Mouse (Mus musculus): ENCODE data around the gene Htra2. TPM values are rescaled to one million over a fixed set of nuclear protein-coding genes. Genes with fewer than 3 reads are reported as not detected.
A peak's percentile ranks its signal among the peaks of the same experiment; 100 is the strongest.

The Htra2 gene
- polyA plus RNA-seq, 1 experiment from 2014 or later: 68.5 TPM

- no peak overlapping the region for H3K4me3 ChIP-seq (replicated peaks; ENCODE audit: low read depth, low read length)
- H3K4me1 ChIP-seq (replicated peaks; ENCODE audit: insufficient read depth, low read length): no peaks in the 10 kb centered on the region
- no peak for TF ChIP-seq CTCF (IDR thresholded peaks at IDR 0.05; ENCODE audit: low read depth)
- ATAC-seq (replicated peaks; ENCODE audit: low FRiP score, low read depth) (peak; percentile 43; the same call in 1 of the 2 replicates), DNase-seq (ENCODE audit: low spot score) (no peak)
- 43% methylated on average over 4 of the region's 4 CpGs for WGBS
- no peaks in the 10 kb centered on the region for H3K27me3 ChIP-seq (ENCODE audit: insufficient read depth, low read length)
- H3K36me3 ChIP-seq (ENCODE audit: insufficient read depth, low read length): no peaks in the 10 kb centered on the region
- H3K9me3 ChIP-seq (replicated peaks; ENCODE audit: low read length): no peaks in the 10 kb centered on the region
- no peak overlapping the region for H3K9ac ChIP-seq (ENCODE audit: low read depth, low read length)
- H3K4me2 ChIP-seq (ENCODE audit: low read length): no peak overlapping the region
- H3K27ac ChIP-seq: no peak overlapping the region
Observed at GRCm38 (mm10) chr6:83020836-83021593, 34.1 kb downstream of the Htra2 start.

DNA sequence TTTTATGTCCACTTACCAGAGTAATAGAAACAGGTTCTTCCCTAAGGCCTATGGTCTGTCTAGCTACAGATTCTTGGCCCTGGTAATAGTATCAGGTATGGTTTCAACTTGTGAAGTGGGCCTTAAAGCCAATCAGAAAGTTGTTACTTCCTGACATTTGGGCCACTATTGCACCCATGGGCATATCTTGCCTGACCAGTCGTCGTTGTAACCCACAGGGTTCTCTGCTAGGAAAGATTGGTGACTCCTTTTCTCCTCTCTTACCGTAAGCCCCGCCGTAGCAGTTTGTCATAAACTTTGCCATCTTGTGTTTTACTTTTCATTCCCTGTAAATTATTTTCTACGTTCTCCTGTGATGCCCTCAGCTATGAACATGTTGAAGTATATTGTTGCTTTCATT, 35.0 kb downstream of the Htra2 start:
- Histone ChIP-seq H3K36me3 (ENCODE audit: insufficient read depth, low read length) (no peaks in the 10 kb centered on the region), H3K9me3 (replicated peaks; ENCODE audit: low read length) (no peaks in the 10 kb centered on the region), H3K27me3 (ENCODE audit: insufficient read depth, low read length) (no peaks in the 10 kb centered on the region), H3K27ac (no peak overlapping the region), H3K9ac (ENCODE audit: low read depth, low read length) (no peak overlapping the region), H3K4me1 (replicated peaks; ENCODE audit: insufficient read depth, low read length) (no peaks in the 10 kb centered on the region), H3K4me3 (replicated peaks; ENCODE audit: low read depth, low read length) (no peak overlapping the region), H3K4me2 (ENCODE audit: low read length) (no peak overlapping the region)
- no peak for TF ChIP-seq CTCF (IDR thresholded peaks at IDR 0.05; ENCODE audit: low read depth)
- WGBS: 86% methylated on average over 6 of the region's 6 CpGs
- DNase-seq (ENCODE audit: low spot score): no peak
- no peak for ATAC-seq (replicated peaks; ENCODE audit: low FRiP score, low read depth)

DNA sequence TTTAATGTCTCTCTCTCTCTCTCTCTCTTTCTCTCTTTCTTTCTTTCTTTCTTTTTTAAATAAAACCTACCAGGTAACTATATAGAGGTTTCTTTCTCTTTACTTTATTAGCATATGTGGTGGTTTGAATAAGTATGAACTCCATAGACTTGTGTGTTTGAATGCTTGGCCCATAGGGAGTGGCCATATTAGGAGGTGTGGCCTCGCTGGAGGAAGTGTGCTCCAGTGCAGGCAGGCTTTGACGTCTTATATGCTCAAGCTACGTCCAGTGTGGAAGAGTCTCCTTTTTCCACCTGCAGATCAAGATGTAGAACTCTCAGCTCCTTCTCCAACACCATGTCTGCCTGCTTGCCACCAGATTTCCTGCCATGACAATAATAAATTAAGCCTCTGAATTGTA, 36.0 kb downstream of the Htra2 start:
- WGBS: 70% methylated on average over 3 of the region's 3 CpGs
- H3K4me2 ChIP-seq (ENCODE audit: low read length): no peak overlapping the region
- no peak overlapping the region for H3K27ac ChIP-seq
- H3K4me3 ChIP-seq (replicated peaks; ENCODE audit: low read depth, low read length): no peak overlapping the region
- H3K36me3 ChIP-seq (ENCODE audit: insufficient read depth, low read length): no peaks in the 10 kb centered on the region
- DNase-seq (ENCODE audit: low spot score) (no peak), ATAC-seq (replicated peaks; ENCODE audit: low FRiP score, low read depth) (no peak)
- H3K27me3 ChIP-seq (ENCODE audit: insufficient read depth, low read length): no peaks in the 10 kb centered on the region
- TF ChIP-seq CTCF (IDR thresholded peaks at IDR 0.05; ENCODE audit: low read depth): no peak
- H3K4me1 ChIP-seq (replicated peaks; ENCODE audit: insufficient read depth, low read length): no peaks in the 10 kb centered on the region
- no peaks in the 10 kb centered on the region for H3K9me3 ChIP-seq (replicated peaks; ENCODE audit: low read length)
- no peak overlapping the region for H3K9ac ChIP-seq (ENCODE audit: low read depth, low read length)

GRCm38 (mm10) chr6:83017190-83017589, 37.9 kb downstream of the Htra2 start:
- H3K27ac ChIP-seq: peak overlapping the region; percentile 65
- H3K4me1 ChIP-seq (replicated peaks; ENCODE audit: insufficient read depth, low read length): no peaks in the 10 kb centered on the region
- no peak for TF ChIP-seq CTCF (IDR thresholded peaks at IDR 0.05; ENCODE audit: low read depth)
- H3K27me3 ChIP-seq (ENCODE audit: insufficient read depth, low read length): no peaks in the 10 kb centered on the region
- ATAC-seq (replicated peaks; ENCODE audit: low FRiP score, low read depth) (peak; percentile 61; the same call in 1 of the 2 replicates), DNase-seq (ENCODE audit: low spot score) (peak; percentile 81)
- H3K9ac ChIP-seq (ENCODE audit: low read depth, low read length): no peak overlapping the region
- no peaks in the 10 kb centered on the region for H3K36me3 ChIP-seq (ENCODE audit: insufficient read depth, low read length)
- H3K4me2 ChIP-seq (ENCODE audit: low read length): no peak overlapping the region
- H3K9me3 ChIP-seq (replicated peaks; ENCODE audit: low read length): no peaks in the 10 kb centered on the region
- 31% methylated on average over 3 of the region's 3 CpGs for WGBS
- no peak overlapping the region for H3K4me3 ChIP-seq (replicated peaks; ENCODE audit: low read depth, low read length)

GRCm38 (mm10) chr6:83015749-83016148, 39.3 kb downstream of the Htra2 start:
- Histone ChIP-seq H3K27ac (no peak overlapping the region), H3K4me2 (ENCODE audit: low read length) (no peak overlapping the region), H3K4me3 (replicated peaks; ENCODE audit: low read depth, low read length) (no peak overlapping the region), H3K9ac (ENCODE audit: low read depth, low read length) (no peak overlapping the region), H3K27me3 (ENCODE audit: insufficient read depth, low read length) (no peaks in the 10 kb centered on the region), H3K9me3 (replicated peaks; ENCODE audit: low read length) (no peaks in the 10 kb centered on the region), H3K4me1 (replicated peaks; ENCODE audit: insufficient read depth, low read length) (no peaks in the 10 kb centered on the region), H3K36me3 (ENCODE audit: insufficient read depth, low read length) (no peaks in the 10 kb centered on the region)
- no peak for DNase-seq (ENCODE audit: low spot score)
- ATAC-seq (replicated peaks; ENCODE audit: low FRiP score, low read depth): no peak
- 92% methylated on average over 2 of the region's 2 CpGs for WGBS
- TF ChIP-seq CTCF (IDR thresholded peaks at IDR 0.05; ENCODE audit: low read depth): no peak

GRCm38 (mm10) chr6:83014482-83015466, 40.3 kb downstream of the Htra2 start:
- 67% methylated on average over 12 of the region's 12 CpGs for WGBS
- DNase-seq (ENCODE audit: low spot score): no peak
- Histone ChIP-seq H3K27ac (no peak overlapping the region), H3K27me3 (ENCODE audit: insufficient read depth, low read length) (no peaks in the 10 kb centered on the region), H3K9me3 (replicated peaks; ENCODE audit: low read length) (no peaks in the 10 kb centered on the region), H3K36me3 (ENCODE audit: insufficient read depth, low read length) (no peaks in the 10 kb centered on the region), H3K4me2 (ENCODE audit: low read length) (no peak overlapping the region), H3K4me1 (replicated peaks; ENCODE audit: insufficient read depth, low read length) (no peaks in the 10 kb centered on the region), H3K4me3 (replicated peaks; ENCODE audit: low read depth, low read length) (no peak overlapping the region), H3K9ac (ENCODE audit: low read depth, low read length) (no peak overlapping the region)
- TF ChIP-seq CTCF (IDR thresholded peaks at IDR 0.05; ENCODE audit: low read depth): no peak
- no peak for ATAC-seq (replicated peaks; ENCODE audit: low FRiP score, low read depth)

Measured in kidney, postnatal 0 days (tissue).